Mouse (Mus musculus) MEL (cell line): ENCODE measurements at regions not wholly inside any gene's neighbourhood (a gene's known extent, or its start where the extent isn't known, plus 50 kb on each side); places are given as distances from the start of the nearest gene placed in this dataset.

ENCODE experiments used
- CTCF ChIP-seq, 3 experiments: IDR thresholded peaks in 2 of 3; conservative IDR thresholded peaks in 1 of 3; 2 replicates each; pipeline ENCODE4 v1.5.1; 2011 to 2012; ENCODE audit warnings: low read length in 3 of 3, low read depth in 2 of 3, mild to moderate bottlenecking in 2 of 3, improper control_type of control experiment in 1 of 3, inconsistent platforms in 1 of 3, mixed read lengths in 1 of 3, moderate library complexity in 1 of 3; ENCODE audit not compliant: control insufficient read depth in 1 of 3, insufficient read depth in 1 of 3, poor library complexity in 1 of 3, severe bottlenecking in 1 of 3
- MAFK ChIP-seq: IDR thresholded peaks from 2 replicates; pipeline ENCODE4 v1.6.1; 2011; ENCODE audit warnings: low read depth, mild to moderate bottlenecking, low read length, improper control_type of control experiment, borderline replicate concordance
- POLR2A ChIP-seq, 2 experiments: IDR thresholded peaks; 2 replicates each; pipeline ENCODE4 v1.6.1; 2011 to 2012; ENCODE audit warnings: low read length in 2 of 2, mild to moderate bottlenecking in 2 of 2, control low read depth in 1 of 2, improper control_type of control experiment in 1 of 2, low read depth in 1 of 2, moderate library complexity in 1 of 2; ENCODE audit not compliant: control insufficient read depth in 1 of 2, insufficient read depth in 1 of 2, poor library complexity in 1 of 2
- SIN3A ChIP-seq: IDR thresholded peaks from 2 replicates; pipeline ENCODE4 v1.6.1; 2012; ENCODE audit warnings: low read length, improper control_type of control experiment, inconsistent platforms
- TAL1 ChIP-seq: IDR thresholded peaks from 2 replicates; pipeline ENCODE4 v1.6.1; 2012; ENCODE audit warnings: mild to moderate bottlenecking, inconsistent platforms, low read length, moderate library complexity, mixed read lengths

GRCm38 (mm10) chr5:133365771-133366170 lies 733.7 kb upstream of the Castor2 start:
- no peak for TF ChIP-seq MAFK
- TF ChIP-seq POLR2A (IDR thresholded peaks at IDR 0.05; ENCODE audit: control insufficient read depth in 1 of 2, insufficient read depth in 1 of 2, low read depth in 1 of 2, low read length in 2 of 2, poor library complexity in 1 of 2), result no peak
- no peak for TF ChIP-seq CTCF (IDR thresholded peaks at IDR 0.05 in 2 of 3, conservative IDR thresholded peaks at IDR 0.05 in 1 of 3; ENCODE audit: control insufficient read depth in 1 of 3, insufficient read depth in 1 of 3, low read depth in 2 of 3, low read length in 3 of 3, poor library complexity in 1 of 3, severe bottlenecking in 1 of 3)
- TF ChIP-seq TAL1, result no peak
- TF ChIP-seq SIN3A, result no peak
